Mouse (Mus musculus): ENCODE measurements around the gene Ch25h. TPM values are rescaled to one million over a fixed set of nuclear protein-coding genes. Genes with fewer than 3 reads are reported as not detected.

Ch25h gene
- total and polyA plus RNA-seq, 3 experiments: not detected

DNA sequence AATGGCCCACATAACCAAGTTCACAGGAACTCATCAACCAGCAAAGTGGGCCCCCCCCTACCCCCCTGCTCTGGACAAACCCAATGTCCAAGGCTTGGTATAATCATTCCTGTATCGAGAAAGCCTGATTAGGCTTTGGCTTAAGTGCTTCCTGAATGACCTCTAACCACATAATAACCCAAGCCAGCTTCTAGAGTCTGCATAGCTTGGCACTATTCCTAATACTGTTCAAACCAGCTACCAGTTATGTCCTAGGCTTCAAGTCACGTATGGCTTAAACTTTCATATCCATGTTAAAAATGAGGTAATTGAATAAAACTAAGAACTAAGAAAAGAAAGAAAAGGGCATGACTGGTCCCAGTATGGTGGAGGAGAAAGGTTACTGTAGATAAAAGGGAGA, 41.4 kb upstream of the Ch25h start:
- H3K27ac ChIP-seq (ENCODE audit: insufficient read depth, low read depth): no peak overlapping the region
- dilution Hi-C loops (cut with MboI; ENCODE audit: extremely low pct_ligation_motif_present, extremely low pct_unique_long_range_greater_than_20kb, low sequenced_read_pairs): no loop called here
- H3K4me2 ChIP-seq (ENCODE audit: insufficient read depth, low read depth, poor library complexity, severe bottlenecking): no peak overlapping the region
- no peaks in the 10 kb centered on the region for H3K27me3 ChIP-seq (replicated peaks)
- H3K4me1 ChIP-seq (ENCODE audit: control insufficient read depth in 1 of 2, insufficient read depth in 2 of 2): peaks cover 7 to 41% of the 10 kb centered on the region in 2 experiments
- H3K79me2 ChIP-seq (replicated peaks; ENCODE audit: control insufficient read depth, extremely low read depth, insufficient read depth, poor library complexity, severe bottlenecking): no peaks in the 10 kb centered on the region
- H3K4me3 ChIP-seq (replicated peaks in 1 of 3; ENCODE audit: low read depth in 2 of 3, low read length in 2 of 3, poor library complexity in 1 of 3): no peak overlapping the region
- H3K9me3 ChIP-seq (replicated peaks; ENCODE audit: low read length): no peaks in the 10 kb centered on the region
- no peak overlapping the region for H3K9ac ChIP-seq (ENCODE audit: insufficient read depth, low read depth)
- DNase-seq (ENCODE audit: extremely low read depth): no peak
- in situ Hi-C loops (cut with MboI; ENCODE audit: low pct_ligation_motif_present, low pct_unique_long_range_greater_than_20kb, low sequenced_read_pairs): no loop called here
- peaks cover 0 to 58% of the 10 kb centered on the region in 2 experiments for H3K36me3 ChIP-seq (replicated peaks in 1 of 2; ENCODE audit: control insufficient read depth in 1 of 2, insufficient read depth in 1 of 2, low read length in 1 of 2)
- no peak for TF ChIP-seq MXI1 (IDR thresholded peaks at IDR 0.05; ENCODE audit: low read depth, low read length)
- no peak for TF ChIP-seq POLR2AphosphoS2 (IDR thresholded peaks at IDR 0.05; ENCODE audit: low read depth, low read length)
- TF ChIP-seq MAFK (IDR thresholded peaks at IDR 0.05; ENCODE audit: insufficient replicate concordance, low read length): no peak
- no peak for TF ChIP-seq USF2 (conservative IDR thresholded peaks at IDR 0.05; ENCODE audit: low read depth, low read length)
- no peak for TF ChIP-seq CHD1 (IDR thresholded peaks at IDR 0.05; ENCODE audit: low read depth, low read length)
- no peak for TF ChIP-seq ELF1 (IDR thresholded peaks at IDR 0.05; ENCODE audit: low read depth, low read length)

DNA sequence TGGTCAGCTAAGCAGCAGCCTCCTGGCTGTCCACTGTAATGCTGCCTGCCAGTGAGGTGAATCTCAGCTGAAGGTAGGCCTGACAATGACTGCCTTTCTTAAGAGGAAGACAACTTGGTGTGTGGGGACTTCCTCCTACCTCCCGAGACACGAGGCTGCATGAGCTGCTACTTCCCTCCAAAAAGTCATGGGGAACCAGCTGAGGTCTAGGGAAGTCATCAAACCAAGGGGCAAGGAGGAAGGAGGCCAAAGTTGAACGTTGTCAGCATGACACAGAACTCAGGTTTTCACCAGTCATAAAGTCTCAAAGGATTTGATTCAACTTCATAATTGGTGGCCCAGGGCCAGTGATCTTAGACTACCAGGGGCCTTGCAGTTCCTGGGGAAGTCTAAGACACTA, 40.7 kb upstream of the Ch25h start:
- Histone ChIP-seq H3K27me3 (replicated peaks) (no peaks in the 10 kb centered on the region), H3K36me3 (replicated peaks in 1 of 2; ENCODE audit: control insufficient read depth in 1 of 2, insufficient read depth in 1 of 2, low read length in 1 of 2) (peaks cover 0 to 58% of the 10 kb centered on the region in 2 experiments), H3K4me2 (ENCODE audit: insufficient read depth, low read depth, poor library complexity, severe bottlenecking) (no peak overlapping the region), H3K4me1 (ENCODE audit: control insufficient read depth in 1 of 2, insufficient read depth in 2 of 2) (peaks cover 5 to 41% of the 10 kb centered on the region in 2 experiments; a peak in 3 of 4 replicates), H3K9me3 (replicated peaks; ENCODE audit: low read length) (no peaks in the 10 kb centered on the region), H3K4me3 (replicated peaks in 1 of 3; ENCODE audit: low read depth in 2 of 3, low read length in 2 of 3, poor library complexity in 1 of 3) (no peak overlapping the region), H3K9ac (ENCODE audit: insufficient read depth, low read depth) (no peak overlapping the region), H3K27ac (ENCODE audit: insufficient read depth, low read depth) (no peak overlapping the region), H3K79me2 (replicated peaks; ENCODE audit: control insufficient read depth, extremely low read depth, insufficient read depth, poor library complexity, severe bottlenecking) (no peaks in the 10 kb centered on the region)
- DNase-seq (ENCODE audit: extremely low read depth): peak; percentile 36
- dilution Hi-C loops (cut with MboI; ENCODE audit: extremely low pct_ligation_motif_present, extremely low pct_unique_long_range_greater_than_20kb, low sequenced_read_pairs) (no loop called here), in situ Hi-C loops (cut with MboI; ENCODE audit: low pct_ligation_motif_present, low pct_unique_long_range_greater_than_20kb, low sequenced_read_pairs) (no loop called here)
- no peak for TF ChIP-seq POLR2A (IDR thresholded peaks at IDR 0.05; ENCODE audit: low read depth, low read length)
- no peak for TF ChIP-seq MYC (IDR thresholded peaks at IDR 0.05; ENCODE audit: low read depth, low read length)
- no peak for TF ChIP-seq EP300 (IDR thresholded peaks at IDR 0.05; ENCODE audit: low read length)
- no peak for TF ChIP-seq NELFE (IDR thresholded peaks at IDR 0.05; ENCODE audit: low read depth, low read length)
- no peak for TF ChIP-seq ELF1 (IDR thresholded peaks at IDR 0.05; ENCODE audit: low read depth, low read length)
- no peak for TF ChIP-seq KAT2A (IDR thresholded peaks at IDR 0.05; ENCODE audit: insufficient replicate concordance, low read length)
- no peak for TF ChIP-seq JUND (conservative IDR thresholded peaks at IDR 0.05; ENCODE audit: low read depth, low read length)
- TF ChIP-seq IRF4 (IDR thresholded peaks at IDR 0.05; ENCODE audit: low read depth, low read length): no peak
- no peak for TF ChIP-seq UBTF (IDR thresholded peaks at IDR 0.05; ENCODE audit: low read depth, low read length)

DNA sequence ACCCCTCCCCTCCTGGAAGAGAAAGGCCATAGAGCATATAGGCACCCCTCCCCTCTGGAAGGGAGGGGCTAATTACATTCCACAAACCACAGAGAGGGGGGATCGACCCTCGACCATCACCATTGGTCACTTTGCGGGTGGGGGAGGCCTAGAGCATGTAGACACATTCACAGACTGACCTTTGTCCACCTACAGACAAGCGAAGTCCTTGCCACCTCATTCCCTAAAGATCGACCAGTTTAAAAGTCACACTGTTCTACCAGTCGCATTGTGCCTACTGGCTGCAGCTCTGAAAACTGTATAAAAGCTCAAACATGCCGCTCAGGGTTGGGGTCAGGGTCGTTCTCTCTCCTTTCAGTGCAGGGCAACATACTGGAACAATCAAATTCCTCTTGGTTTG, 36.6 kb upstream of the Ch25h start:
- dilution Hi-C loops (cut with MboI; ENCODE audit: extremely low pct_ligation_motif_present, extremely low pct_unique_long_range_greater_than_20kb, low sequenced_read_pairs): no loop called here

More for the DNA sequence above, 36.6 kb upstream of the Ch25h start:
- Histone ChIP-seq H3K4me2 (ENCODE audit: insufficient read depth, low read depth, poor library complexity, severe bottlenecking) (no peak overlapping the region), H3K9me3 (replicated peaks; ENCODE audit: low read length) (no peaks in the 10 kb centered on the region), H3K4me1 (ENCODE audit: control insufficient read depth in 1 of 2, insufficient read depth in 2 of 2) (peaks cover 7 to 46% of the 10 kb centered on the region in 2 experiments; a peak in 3 of 4 replicates), H3K27me3 (replicated peaks) (no peaks in the 10 kb centered on the region), H3K4me3 (replicated peaks in 1 of 3; ENCODE audit: low read depth in 2 of 3, low read length in 2 of 3, poor library complexity in 1 of 3) (no peak overlapping the region), H3K9ac (ENCODE audit: insufficient read depth, low read depth) (no peak overlapping the region), H3K79me2 (replicated peaks; ENCODE audit: control insufficient read depth, extremely low read depth, insufficient read depth, poor library complexity, severe bottlenecking) (no peaks in the 10 kb centered on the region), H3K27ac (ENCODE audit: insufficient read depth, low read depth) (no peak overlapping the region), H3K36me3 (replicated peaks in 1 of 2; ENCODE audit: control insufficient read depth in 1 of 2, insufficient read depth in 1 of 2, low read length in 1 of 2) (peaks cover 8 to 57% of the 10 kb centered on the region in 2 experiments)
- no peak for DNase-seq (ENCODE audit: extremely low read depth)
- in situ Hi-C loops (cut with MboI; ENCODE audit: low pct_ligation_motif_present, low pct_unique_long_range_greater_than_20kb, low sequenced_read_pairs): no loop called here
- TF ChIP-seq ELF1 (IDR thresholded peaks at IDR 0.05; ENCODE audit: low read depth, low read length) (no peak), KAT2A (IDR thresholded peaks at IDR 0.05; ENCODE audit: insufficient replicate concordance, low read length) (no peak), CHD2 (IDR thresholded peaks at IDR 0.05; ENCODE audit: low read length) (no peak), CTCF (conservative IDR thresholded peaks at IDR 0.05 in 1 of 2, IDR thresholded peaks at IDR 0.05 in 1 of 2; ENCODE audit: low read depth in 2 of 2, low read length in 2 of 2) (no peak), EP300 (IDR thresholded peaks at IDR 0.05; ENCODE audit: low read length) (no peak), ZNF384 (IDR thresholded peaks at IDR 0.05; ENCODE audit: low read depth, low read length) (no peak), IRF4 (IDR thresholded peaks at IDR 0.05; ENCODE audit: low read depth, low read length) (no peak), SMC3 (IDR thresholded peaks at IDR 0.05; ENCODE audit: low read depth, low read length) (no peak), GABPA (IDR thresholded peaks at IDR 0.05; ENCODE audit: insufficient replicate concordance, low read depth, low read length) (no peak), ZMIZ1 (IDR thresholded peaks at IDR 0.05; ENCODE audit: low read depth, low read length) (no peak), USF2 (conservative IDR thresholded peaks at IDR 0.05; ENCODE audit: low read depth, low read length) (no peak), POLR2AphosphoS2 (IDR thresholded peaks at IDR 0.05; ENCODE audit: low read depth, low read length) (no peak), POLR2A (IDR thresholded peaks at IDR 0.05; ENCODE audit: low read depth, low read length) (no peak), NRF1 (IDR thresholded peaks at IDR 0.05; ENCODE audit: low read depth, low read length) (no peak), MAX (IDR thresholded peaks at IDR 0.05; ENCODE audit: low read length) (no peak), JUND (conservative IDR thresholded peaks at IDR 0.05; ENCODE audit: low read depth, low read length) (no peak)

Measured in CH12.LX (cell line).